Mouse (Mus musculus): ENCODE results near the gene Gabrb2. TPM values are rescaled to one million over a fixed set of nuclear protein-coding genes. Genes with fewer than 3 reads are reported as not detected.

The Gabrb2 gene
- total RNA-seq, 2 experiments from 2014 or later = 117 to 130 TPM

DNA sequence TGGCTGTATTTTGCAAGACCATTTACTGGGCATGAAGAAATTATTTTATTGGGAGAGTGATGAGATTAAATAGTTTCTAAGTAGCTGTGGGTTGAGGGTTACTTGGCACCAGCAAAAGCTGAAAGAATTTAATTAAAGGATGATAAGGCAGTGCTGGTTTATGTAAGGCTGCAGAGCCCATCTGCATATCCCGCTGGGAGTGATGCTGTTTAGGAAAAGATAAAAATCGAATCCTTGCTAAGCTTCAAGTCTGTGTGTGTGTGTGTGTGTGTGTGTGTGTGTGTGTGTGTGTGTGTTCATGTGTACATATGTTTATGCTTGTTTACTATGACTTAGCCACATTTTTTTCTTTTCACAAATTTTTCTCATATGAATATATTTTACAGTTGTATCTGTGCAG lies 113.0 kb downstream of the Gabrb2 start:
- DNase-seq (ENCODE audit: low spot score in 2 of 2) = no peak

DNA sequence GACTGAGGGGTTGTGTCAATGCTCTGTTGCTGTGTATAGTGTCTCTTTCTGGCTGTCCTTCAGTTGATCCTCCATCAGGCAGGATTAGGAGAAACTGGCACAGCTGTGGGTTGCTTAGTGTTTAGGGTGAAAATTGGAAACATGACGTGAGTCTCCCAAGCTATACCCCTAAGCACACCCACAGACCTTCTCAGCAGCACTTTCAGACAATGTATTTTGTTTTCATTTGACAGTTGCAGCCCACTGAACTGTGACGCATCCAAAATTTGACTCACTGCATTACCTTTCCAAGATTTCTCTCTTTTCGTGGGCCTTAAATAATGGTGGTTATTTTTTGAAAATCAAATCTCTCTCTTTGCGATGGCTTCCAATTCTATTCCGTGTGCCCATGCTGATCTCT lies 115.7 kb downstream of the Gabrb2 start:
- no peak for DNase-seq (ENCODE audit: low spot score in 2 of 2)

GRCm38 (mm10) chr11:42535861-42536260 lies 116.3 kb downstream of the Gabrb2 start:
- DNase-seq (ENCODE audit: low spot score in 2 of 2) = no peak

GRCm38 (mm10) chr11:42542861-42543260 lies 123.3 kb downstream of the Gabrb2 start:
- DNase-seq (ENCODE audit: low spot score in 2 of 2) = no peak

- no peak for DNase-seq (ENCODE audit: low spot score in 2 of 2)
Measured at GRCm38 (mm10) chr11:42566023-42566422, 146.5 kb downstream of the Gabrb2 start.

DNA sequence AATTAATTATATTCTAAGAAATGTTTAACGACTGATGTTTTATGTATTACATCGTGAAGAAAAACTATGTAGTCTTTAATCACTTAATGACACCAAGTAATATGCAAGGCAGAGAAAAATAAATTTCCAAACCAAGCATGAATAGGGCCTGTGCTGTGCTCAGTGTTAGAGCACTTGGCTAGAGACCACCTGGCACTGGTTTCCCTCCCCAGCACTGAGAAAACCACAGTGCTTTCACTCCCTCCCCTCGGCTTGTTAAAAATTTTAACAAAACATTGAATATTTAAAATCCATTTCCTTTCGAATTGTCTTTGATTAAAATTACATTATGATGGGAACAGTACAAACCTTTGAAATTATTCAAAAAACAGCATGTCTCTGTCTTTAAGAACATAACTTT lies 151.9 kb downstream of the Gabrb2 start:
- peak; percentile 14 to 38 for DNase-seq (ENCODE audit: low spot score in 2 of 2)

- no peak for DNase-seq (ENCODE audit: low spot score in 2 of 2)
Measured at GRCm38 (mm10) chr11:42575146-42575873, 155.8 kb downstream of the Gabrb2 start.

DNA sequence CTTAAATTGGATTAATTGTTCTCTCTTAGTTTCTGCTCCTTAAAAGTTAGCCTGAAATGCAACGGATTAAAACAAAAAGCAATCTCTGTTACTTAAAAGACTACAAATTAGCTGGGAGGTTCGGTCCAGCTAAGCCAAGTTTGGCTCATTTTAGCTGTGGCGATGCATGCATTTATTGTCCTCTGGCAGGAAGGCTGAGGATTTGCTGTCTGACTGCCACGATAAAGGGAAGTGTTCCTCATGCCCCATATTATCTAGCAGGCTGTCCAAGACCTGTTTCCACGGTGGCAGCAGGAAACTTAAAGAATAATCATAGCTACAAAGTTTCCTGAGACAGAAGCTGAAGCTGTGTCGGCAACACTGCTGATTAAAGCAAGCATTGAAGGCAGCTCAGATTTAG lies 160.2 kb downstream of the Gabrb2 start:
- no peak for DNase-seq (ENCODE audit: low spot score in 2 of 2)

GRCm38 (mm10) chr11:42581123-42581522 lies 161.6 kb downstream of the Gabrb2 start:
- no peak for DNase-seq (ENCODE audit: low spot score in 2 of 2)

DNA sequence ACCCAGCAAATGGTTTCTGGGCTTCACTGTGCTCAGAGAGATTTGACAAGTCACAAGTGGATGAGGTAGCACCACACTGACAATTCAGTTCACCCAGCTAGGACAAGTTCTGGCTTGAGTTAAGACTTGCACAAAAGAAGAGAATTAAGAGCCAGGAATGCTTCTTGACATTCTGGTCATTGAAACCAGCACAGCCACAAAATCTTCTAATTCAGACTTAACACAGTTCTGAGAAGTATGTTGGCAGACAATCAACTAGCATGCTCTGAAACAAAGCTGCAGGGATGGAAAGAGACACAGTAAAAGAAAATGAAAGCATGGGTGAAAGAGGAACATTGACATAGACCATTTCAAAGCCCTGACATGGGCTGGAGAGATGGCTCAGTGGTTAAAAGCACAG lies 162.2 kb downstream of the Gabrb2 start:
- no peak for DNase-seq (ENCODE audit: low spot score in 2 of 2)

GRCm38 (mm10) chr11:42592418-42592817 lies 172.9 kb downstream of the Gabrb2 start:
- no peak for DNase-seq (ENCODE audit: low spot score in 2 of 2)

GRCm38 (mm10) chr11:42606225-42606624 lies 186.7 kb downstream of the Gabrb2 start:
- peak; percentile 31 to 59 for DNase-seq (ENCODE audit: low spot score in 2 of 2)

- DNase-seq (ENCODE audit: low spot score in 2 of 2) = no peak
Measured at GRCm38 (mm10) chr11:42609128-42609763, 189.7 kb downstream of the Gabrb2 start.

DNA sequence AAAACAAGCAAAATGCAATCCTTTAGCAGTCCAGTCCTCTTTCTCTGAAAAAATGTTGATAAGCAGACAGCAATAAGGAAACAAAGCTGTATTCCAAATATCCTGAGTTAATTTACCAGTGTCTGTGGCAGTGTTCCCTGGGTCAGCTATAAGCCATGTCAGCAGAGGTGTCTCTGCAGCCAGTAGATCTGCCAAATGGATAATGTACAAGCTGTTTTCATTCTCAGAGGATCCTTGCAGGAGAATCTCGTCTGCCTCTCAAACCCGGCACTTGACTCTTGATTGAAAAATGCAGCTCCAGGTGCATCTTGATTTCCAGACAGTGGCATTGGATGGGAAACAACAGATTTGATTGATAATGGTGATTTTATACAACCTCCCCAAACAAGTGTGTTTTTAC lies 198.6 kb downstream of the Gabrb2 start:
- no peak for DNase-seq (ENCODE audit: low spot score in 2 of 2)

GRCm38 (mm10) chr11:42621109-42621508 lies 201.6 kb downstream of the Gabrb2 start:
- no peak for DNase-seq (ENCODE audit: low spot score in 2 of 2)

GRCm38 (mm10) chr11:42650111-42650510 lies 230.6 kb downstream of the Gabrb2 start:
- DNase-seq (ENCODE audit: low spot score in 2 of 2) = peak; percentile 52 to 55

DNA sequence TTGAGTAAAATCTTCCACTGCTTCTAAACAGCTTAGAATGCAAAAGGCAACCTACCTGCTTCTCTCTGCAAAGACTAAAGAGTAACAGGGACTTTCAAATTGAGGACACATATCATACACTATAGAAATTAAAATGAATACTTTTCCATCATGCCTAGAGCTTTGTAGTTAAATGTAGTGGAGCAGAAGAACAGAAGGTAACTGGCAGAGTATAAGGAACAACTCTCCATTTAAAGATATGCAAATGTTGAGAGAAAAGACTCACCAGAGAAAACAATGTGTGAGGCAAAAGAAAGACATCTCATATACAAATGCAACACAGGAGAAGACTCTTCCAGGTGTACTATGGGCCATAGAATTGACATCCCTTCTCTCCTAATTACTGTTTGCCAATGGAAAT lies 232.0 kb downstream of the Gabrb2 start:
- DNase-seq (ENCODE audit: low spot score in 2 of 2) = no peak

- no peak for DNase-seq (ENCODE audit: low spot score in 2 of 2)
Measured at GRCm38 (mm10) chr11:42654189-42654588, 234.6 kb downstream of the Gabrb2 start.

- no peak for DNase-seq (ENCODE audit: low spot score in 2 of 2)
Measured at GRCm38 (mm10) chr11:42668657-42669056, 249.1 kb downstream of the Gabrb2 start.
